Mouse (Mus musculus): ENCODE results near the gene Abhd8. TPM values are rescaled to one million over a fixed set of nuclear protein-coding genes. Genes with fewer than 3 reads are reported as not detected.

Abhd8 gene
- total RNA-seq, 2 experiments from 2014 or later, result 27.6 to 28.9 TPM

DNA sequence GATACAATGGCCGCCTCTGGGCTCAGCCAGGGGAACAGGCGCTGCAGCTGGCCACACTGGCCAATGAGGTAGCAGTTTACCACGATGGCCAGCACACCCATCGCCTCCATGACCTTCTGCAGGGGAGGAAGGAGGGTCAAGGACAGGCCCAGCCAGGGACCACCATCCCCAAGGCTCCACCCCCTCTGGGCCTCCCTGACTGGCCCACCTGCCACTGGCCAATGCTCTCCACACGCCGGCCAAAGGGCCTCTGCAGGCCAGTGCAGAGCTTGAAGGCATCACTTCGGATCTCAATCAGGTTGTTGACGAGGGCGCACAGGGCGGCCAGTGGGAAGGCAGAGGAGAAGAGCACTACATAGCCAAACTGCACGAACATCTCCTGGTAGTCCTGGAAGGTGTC lies 15.5 kb upstream of the Abhd8 start:
- no peak for DNase-seq

- no peak for DNase-seq
Observed at GRCm38 (mm10) chr8:71477196-71477845, 13.9 kb upstream of the Abhd8 start.

- DNase-seq, result peak; percentile 82
Observed at GRCm38 (mm10) chr8:71476099-71476940, 12.9 kb upstream of the Abhd8 start.

GRCm38 (mm10) chr8:71475702-71476075 lies 12.2 kb upstream of the Abhd8 start:
- no peak for DNase-seq

- DNase-seq, result no peak
Observed at GRCm38 (mm10) chr8:71474785-71475701, 11.6 kb upstream of the Abhd8 start.

GRCm38 (mm10) chr8:71474344-71474743 lies 10.9 kb upstream of the Abhd8 start:
- DNase-seq, result no peak

- DNase-seq, result no peak
Observed at GRCm38 (mm10) chr8:71472601-71473386, 9.3 kb upstream of the Abhd8 start.

GRCm38 (mm10) chr8:71471861-71472260 lies 8.4 kb upstream of the Abhd8 start:
- no peak for DNase-seq

DNA sequence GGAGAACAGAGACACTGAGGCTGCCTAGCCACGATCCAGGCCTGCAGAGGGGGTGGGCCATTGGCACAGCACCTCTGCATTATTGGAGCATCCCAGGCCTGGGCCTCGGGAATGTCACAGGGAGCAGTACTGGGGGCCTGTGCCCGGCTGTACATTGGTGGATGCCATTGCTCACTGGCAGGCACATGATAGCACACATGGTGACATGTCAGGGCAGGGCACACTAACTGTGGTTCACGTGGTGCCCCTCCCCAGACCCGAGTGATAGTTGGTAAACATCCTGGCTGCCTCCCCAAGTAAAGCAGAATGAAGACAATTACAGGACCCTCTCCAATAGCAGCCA lies 7.4 kb upstream of the Abhd8 start:
- DNase-seq, result no peak

DNA sequence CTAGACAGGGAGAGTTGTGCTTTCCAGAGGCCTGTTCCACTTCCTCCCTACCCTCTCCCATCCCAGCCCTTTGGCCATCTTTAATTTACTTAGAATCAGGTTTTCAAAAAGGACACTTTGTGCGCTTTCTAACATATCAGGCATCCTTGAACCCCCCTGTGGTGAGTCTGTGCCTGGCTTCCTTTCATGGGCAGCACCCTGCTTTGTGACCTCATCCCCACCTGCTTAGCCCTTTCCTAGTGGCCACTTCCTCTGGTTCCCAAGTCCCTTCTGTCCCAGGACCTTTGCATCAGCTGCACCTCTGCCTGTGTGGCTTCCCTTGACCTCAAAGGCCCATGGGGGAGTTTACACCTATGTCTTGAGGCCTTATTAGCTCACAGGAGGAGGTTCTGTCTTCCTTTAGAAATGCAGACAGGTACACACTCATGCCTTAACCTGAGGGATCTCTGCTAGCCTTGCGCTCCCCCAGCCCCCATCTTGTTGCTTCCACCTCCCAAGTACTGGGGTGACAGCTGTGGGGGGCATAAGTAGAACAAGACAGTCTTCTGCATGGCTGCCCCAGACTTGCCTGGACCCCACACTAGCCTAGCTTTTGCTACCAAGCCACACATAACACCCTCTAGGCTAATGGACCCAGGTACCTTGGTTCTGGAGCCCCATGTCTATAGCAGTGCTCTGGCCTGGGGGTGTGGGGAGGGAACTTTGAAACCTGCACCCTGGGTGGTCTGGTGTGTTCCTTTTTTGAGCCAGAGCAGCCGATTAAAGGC lies 6.9 kb upstream of the Abhd8 start:
- DNase-seq, result no peak

DNA sequence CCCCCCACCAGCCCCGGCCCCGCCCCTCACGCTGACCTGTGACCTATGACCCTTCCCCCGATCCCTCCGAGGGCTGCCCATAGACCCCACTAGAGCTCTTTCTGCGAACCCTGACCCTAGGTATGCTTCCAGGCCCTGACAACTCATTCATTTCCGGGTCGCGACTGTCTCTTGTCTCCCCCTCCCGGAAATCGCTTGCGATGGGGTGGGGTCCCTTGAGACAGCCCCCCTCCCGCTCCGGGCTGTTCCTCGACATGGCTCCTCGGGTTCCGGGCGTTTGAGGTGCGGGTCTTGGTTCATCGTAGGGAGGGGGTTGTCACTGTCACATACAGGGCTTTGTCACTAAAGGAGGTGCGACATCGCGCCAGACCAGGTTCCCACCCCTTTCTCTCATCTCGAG lies 6.0 kb upstream of the Abhd8 start:
- DNase-seq, result peak; percentile 62

- DNase-seq, result peak; percentile 98
Observed at GRCm38 (mm10) chr8:71468916-71469315, 5.5 kb upstream of the Abhd8 start, which contains the start of gene Dda1. Dda1 (plus strand) TSS chr8:71469199.

GRCm38 (mm10) chr8:71468001-71468400 lies 4.5 kb upstream of the Abhd8 start:
- DNase-seq, result no peak

DNA sequence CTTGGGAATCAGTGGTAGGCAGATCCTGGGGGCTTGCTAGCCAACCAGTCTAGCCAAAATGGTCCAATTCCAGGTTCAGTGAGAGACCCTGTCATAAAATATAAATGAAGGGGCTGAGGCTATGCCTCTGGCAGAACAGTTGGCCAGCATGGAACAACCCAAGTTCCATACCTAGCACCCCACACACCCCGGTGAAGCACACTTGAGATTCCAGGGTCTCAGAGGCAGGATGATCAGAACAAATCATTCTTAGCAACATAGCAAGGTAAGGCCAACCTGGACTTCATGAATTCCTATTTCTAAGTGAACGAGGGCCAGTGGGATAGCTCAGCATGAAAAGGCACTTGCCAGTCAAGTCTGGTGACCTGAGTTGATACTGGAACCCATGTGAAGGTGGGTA lies 3.7 kb upstream of the Abhd8 start:
- no peak for DNase-seq

DNA sequence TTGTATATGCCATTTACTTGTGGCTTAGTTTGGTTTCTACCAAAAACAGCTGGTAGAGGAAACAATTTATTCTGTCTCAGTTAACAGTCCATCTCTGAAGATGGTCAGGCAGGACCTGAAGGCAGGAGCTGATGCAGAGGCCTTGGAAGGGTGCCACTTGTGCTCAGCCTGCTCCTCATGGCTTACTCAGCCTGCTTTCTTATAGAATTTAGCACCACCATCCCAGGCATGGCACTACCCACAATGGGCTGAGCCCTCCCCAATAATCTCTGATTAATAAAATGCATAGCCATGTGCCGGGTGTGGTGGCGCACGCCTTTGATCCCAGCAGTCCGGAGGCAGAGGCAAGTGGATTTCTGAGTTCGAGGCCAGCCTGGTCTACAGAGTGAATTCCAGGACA lies 2.7 kb upstream of the Abhd8 start:
- DNase-seq, result no peak

GRCm38 (mm10) chr8:71465733-71466132 lies 2.3 kb upstream of the Abhd8 start:
- no peak for DNase-seq

DNA sequence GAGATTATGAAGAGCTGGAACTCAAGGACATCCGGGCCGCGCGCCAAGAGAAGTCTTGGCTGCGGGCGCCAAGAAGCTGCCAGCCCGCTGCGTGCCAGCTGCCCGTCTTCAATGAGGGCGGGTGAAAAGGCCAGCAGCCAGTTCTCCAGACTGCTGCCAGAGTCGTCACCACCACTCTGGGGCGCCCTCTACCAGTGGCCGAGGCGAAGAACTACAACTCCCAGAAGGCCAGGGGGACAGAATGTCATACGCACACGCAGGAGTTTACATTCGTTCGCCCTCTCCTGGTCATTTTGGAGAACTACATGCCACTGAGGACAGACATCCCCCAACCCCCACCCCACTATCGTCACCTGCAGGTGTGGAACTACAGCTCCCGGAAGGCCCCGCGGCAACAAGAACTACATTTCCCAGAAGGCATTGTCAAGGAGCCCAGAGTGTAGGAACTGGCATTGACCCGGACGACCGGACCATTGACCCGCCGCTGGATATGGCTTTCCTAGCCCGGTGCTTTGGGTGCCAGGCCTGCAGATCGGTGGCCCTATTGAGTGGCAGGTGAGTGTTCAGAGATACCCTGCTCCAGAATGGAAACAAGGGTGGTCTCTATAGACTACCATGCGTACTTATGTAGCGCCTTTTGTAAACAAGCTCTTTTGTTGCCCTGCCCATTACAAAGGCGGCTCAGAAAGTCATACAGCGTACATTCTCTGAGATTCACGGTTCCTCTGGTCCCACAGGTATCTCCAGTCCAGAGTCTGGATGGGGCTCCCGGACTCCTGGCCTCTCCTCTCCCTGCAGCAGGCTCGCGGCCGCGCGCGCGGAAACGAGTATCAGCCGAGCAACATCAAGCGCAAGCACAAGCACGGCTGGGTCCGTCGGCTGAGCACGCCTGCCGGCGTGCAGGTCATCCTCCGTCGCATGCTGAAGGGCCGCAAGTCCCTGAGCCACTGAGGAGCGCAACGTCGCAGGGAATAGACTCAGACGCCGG lies 1.4 kb upstream of the Abhd8 start, which contains the start of gene Mrpl34:
Mrpl34 (plus strand) TSS at position 447 of the 988 bp plus-strand sequence.
- peak; percentile 98 for DNase-seq

DNA sequence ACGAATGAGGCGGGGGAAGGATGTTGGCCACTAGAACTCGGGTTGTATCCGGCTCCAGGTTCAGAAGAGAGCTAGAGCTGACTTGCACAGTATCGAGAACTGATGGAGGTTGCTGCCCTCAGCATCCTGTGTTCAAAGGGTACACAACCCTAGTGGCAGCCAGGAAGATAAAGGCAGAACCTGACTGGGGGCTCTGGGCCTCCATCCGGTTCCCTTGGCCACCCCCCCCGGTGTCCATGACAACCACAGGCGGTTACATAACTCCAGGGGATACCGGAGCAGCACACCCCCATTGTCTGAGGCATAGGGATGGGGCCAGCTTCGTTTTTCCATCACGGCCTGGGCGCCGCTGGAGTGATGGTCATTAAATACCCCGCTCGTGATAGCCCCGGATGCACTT lies 669 bp downstream of the Abhd8 start:
- peak; percentile 58 for DNase-seq

DNA sequence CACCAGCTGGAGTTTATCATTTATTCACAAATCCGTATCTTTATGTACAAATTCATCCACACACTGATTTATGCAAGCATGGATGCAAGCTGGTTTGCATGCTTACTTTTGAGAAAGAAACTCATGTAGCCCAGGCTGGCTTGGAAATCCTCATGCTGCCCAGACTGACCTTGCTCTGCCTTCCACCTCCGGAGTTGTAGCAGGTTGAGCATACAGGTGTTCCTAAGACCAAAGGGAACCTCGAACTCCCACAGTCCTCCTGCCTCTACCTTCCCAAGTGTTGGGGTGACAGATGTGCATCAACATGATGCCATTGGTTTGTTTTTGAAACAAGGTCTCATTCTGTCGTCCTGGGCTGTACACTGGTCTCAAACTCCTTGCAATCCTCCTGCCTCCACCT lies 1.3 kb downstream of the Abhd8 start:
- DNase-seq, result no peak
